Mouse (Mus musculus) myocyte (in vitro differentiated cells): Measurements from ENCODE around the gene Grin2a. TPM values are rescaled to one million over a fixed set of nuclear protein-coding genes. Genes with fewer than 3 reads are reported as not detected.

ENCODE experiments used
- H3K27me3 ChIP-seq: one replicate; pipeline ENCODE4 v1.6.1; 2011; ENCODE audit not compliant: control insufficient read depth, insufficient read depth, insufficient read length
- H3K36me3 ChIP-seq: one replicate; pipeline ENCODE4 v1.6.1; 2011; ENCODE audit not compliant: control insufficient read depth, insufficient read depth
- H3K4me2 ChIP-seq: one replicate; pipeline ENCODE4 v1.6.1; 2011; ENCODE audit warnings: low read depth, control low read depth
- H3K4me3 ChIP-seq: one replicate; pipeline ENCODE4 v1.5.1; 2011; ENCODE audit warnings: mild to moderate bottlenecking, control low read depth, moderate library complexity
- H3K79me2 ChIP-seq: one replicate; pipeline ENCODE4 v1.6.1; 2011; ENCODE audit not compliant: control insufficient read depth, insufficient read depth
- H3ac ChIP-seq: one replicate; pipeline ENCODE4 v1.6.1; 2011; ENCODE audit not compliant: control insufficient read depth, insufficient read length
- CEBPB ChIP-seq: IDR thresholded peaks from 2 replicates; pipeline ENCODE4 v1.6.1; 2011; ENCODE audit warnings: mild to moderate bottlenecking, moderate library complexity; ENCODE audit not compliant: poor library complexity, insufficient read depth, severe bottlenecking
- E2F4 ChIP-seq: IDR thresholded peaks from one replicate; pipeline ENCODE4 v1.6.1; 2011; ENCODE audit warnings: mild to moderate bottlenecking, control low read depth, moderate library complexity; ENCODE audit not compliant: insufficient read depth
- MAX ChIP-seq: IDR thresholded peaks from one replicate; pipeline ENCODE4 v1.6.1; 2011; ENCODE audit warnings: low read depth, mild to moderate bottlenecking, control low read depth
- MYOD1 ChIP-seq, 3 experiments: IDR thresholded peaks; one replicate each; pipeline ENCODE4 v1.6.1; 2011; ENCODE audit warnings: control low read depth in 2 of 3, low read depth in 2 of 3, mild to moderate bottlenecking in 2 of 3, moderate library complexity in 1 of 3; ENCODE audit not compliant: insufficient read length in 2 of 3, control insufficient read depth in 1 of 3
- MYOG ChIP-seq, 3 experiments: IDR thresholded peaks; one replicate each; pipeline ENCODE4 v1.6.1; 2011; ENCODE audit warnings: control low read depth in 2 of 3, low read depth in 2 of 3, mild to moderate bottlenecking in 2 of 3; ENCODE audit not compliant: insufficient read length in 2 of 3, control insufficient read depth in 1 of 3, insufficient read depth in 1 of 3
- POLR2A ChIP-seq: IDR thresholded peaks from one replicate; pipeline ENCODE4 v1.6.1; 2011; ENCODE audit warnings: low read depth, mild to moderate bottlenecking, control low read depth, moderate library complexity; ENCODE audit not compliant: insufficient read length
- POLR2AphosphoS2 ChIP-seq: IDR thresholded peaks from one replicate; pipeline ENCODE4 v1.6.1; 2011; ENCODE audit warnings: low read depth, control low read depth; ENCODE audit not compliant: insufficient read length
- REST ChIP-seq: IDR thresholded peaks from one replicate; pipeline ENCODE4 v1.6.1; 2011; ENCODE audit warnings: mild to moderate bottlenecking, control low read depth, moderate library complexity; ENCODE audit not compliant: insufficient read depth, insufficient read length
- SRF ChIP-seq: IDR thresholded peaks from one replicate; pipeline ENCODE4 v1.6.1; 2011; ENCODE audit warnings: low read depth; ENCODE audit not compliant: control insufficient read depth, insufficient read length
- TCF12 ChIP-seq: IDR thresholded peaks from one replicate; pipeline ENCODE4 v1.6.1; 2011; ENCODE audit warnings: mild to moderate bottlenecking, control low read depth; ENCODE audit not compliant: poor library complexity, insufficient read depth, severe bottlenecking
- TCF3 ChIP-seq: IDR thresholded peaks from one replicate; pipeline ENCODE4 v1.6.1; 2011; ENCODE audit warnings: low read depth, control low read depth; ENCODE audit not compliant: insufficient read length
- USF1 ChIP-seq: IDR thresholded peaks from one replicate; pipeline ENCODE4 v1.6.1; 2011; ENCODE audit warnings: low read depth, mild to moderate bottlenecking, control low read depth, moderate library complexity
- polyA plus RNA-seq: library from polyadenylated mRNA; unstranded; fragments of >200 nt; fragmentation: generic; extraction: Trizol; gene quantifications from one replicate; pipeline ENCODE4 v1.2.1, GENCODE M21; 2012; ENCODE audit warnings: missing spikeins

Grin2a gene
- polyA plus RNA-seq, 1 experiment: 0.01 TPM

DNA sequence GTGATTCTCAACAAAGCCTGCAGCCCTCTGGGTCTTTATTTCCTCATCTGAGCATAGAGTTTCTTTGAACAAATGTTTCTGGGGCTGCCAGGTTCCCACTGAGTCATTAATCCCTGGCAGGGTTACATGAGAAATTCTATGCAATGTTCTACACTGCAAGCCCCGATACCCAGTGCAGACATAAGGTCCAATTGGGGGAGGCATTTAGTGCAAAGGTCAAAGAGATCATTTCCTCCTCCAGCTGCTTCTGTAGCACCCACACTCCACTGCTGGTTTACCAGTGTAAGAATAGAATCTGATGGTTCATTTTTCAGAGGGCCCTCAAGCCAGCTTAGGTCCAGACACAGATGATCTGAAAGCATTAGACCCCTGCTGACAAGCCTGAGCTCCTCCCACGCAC is 14.7 kb downstream of the Grin2a start:
- Histone ChIP-seq H3ac (no peak overlapping the region), H3K79me2 (no peaks in the 10 kb centered on the region), H3K4me2 (peak overlapping the region; percentile 42), H3K27me3 (no peaks in the 10 kb centered on the region), H3K4me3 (no peak overlapping the region), H3K36me3 (no peaks in the 10 kb centered on the region)
- TF ChIP-seq E2F4 (no peak), MYOG (IDR thresholded peaks at IDR 0.05; ENCODE audit: control insufficient read depth in 1 of 3, insufficient read depth in 1 of 3, insufficient read length in 2 of 3, low read depth in 2 of 3) (no peak), POLR2A (no peak), MYOD1 (IDR thresholded peaks at IDR 0.05; ENCODE audit: control insufficient read depth in 1 of 3, insufficient read length in 2 of 3, low read depth in 2 of 3) (peak in 2 of 3 experiments; percentile 40 to 66), CEBPB (no peak), TCF3 (no peak)

DNA sequence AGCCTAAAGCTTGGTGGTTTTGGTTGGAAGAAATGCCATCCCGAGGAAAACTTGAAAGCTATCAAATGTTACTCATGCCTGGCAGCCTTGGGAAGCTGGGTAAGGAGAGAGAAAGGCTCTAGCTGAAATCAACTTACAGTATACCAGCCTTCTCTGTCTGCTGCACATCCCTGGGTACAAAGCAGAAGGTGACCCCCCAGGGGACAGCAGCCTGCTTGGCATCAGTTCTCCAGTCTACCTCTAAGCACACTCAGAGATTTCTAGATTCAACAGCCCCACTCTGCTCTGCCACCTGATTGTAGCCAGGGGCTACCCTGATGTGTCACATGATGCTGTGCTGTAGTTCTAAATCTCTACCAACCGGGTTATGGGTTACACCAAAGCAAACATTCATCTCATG is 17.2 kb downstream of the Grin2a start:
- no peak for TF ChIP-seq POLR2A
- TF ChIP-seq CEBPB: no peak
- TF ChIP-seq MYOD1 (IDR thresholded peaks at IDR 0.05; ENCODE audit: control insufficient read depth in 1 of 3, insufficient read length in 2 of 3, low read depth in 2 of 3): no peak
- no peak for TF ChIP-seq USF1
- TF ChIP-seq E2F4: no peak
- no peak for TF ChIP-seq SRF
- no peak for TF ChIP-seq POLR2AphosphoS2
- no peak for TF ChIP-seq TCF12
- no peak for TF ChIP-seq REST
- TF ChIP-seq MAX: no peak
- no peak for TF ChIP-seq TCF3
- TF ChIP-seq MYOG (IDR thresholded peaks at IDR 0.05; ENCODE audit: control insufficient read depth in 1 of 3, insufficient read depth in 1 of 3, insufficient read length in 2 of 3, low read depth in 2 of 3): no peak
- no peak overlapping the region for H3ac ChIP-seq
- no peak overlapping the region for H3K4me2 ChIP-seq
- no peaks in the 10 kb centered on the region for H3K79me2 ChIP-seq
- no peak overlapping the region for H3K4me3 ChIP-seq
- no peaks in the 10 kb centered on the region for H3K36me3 ChIP-seq
- no peaks in the 10 kb centered on the region for H3K27me3 ChIP-seq

DNA sequence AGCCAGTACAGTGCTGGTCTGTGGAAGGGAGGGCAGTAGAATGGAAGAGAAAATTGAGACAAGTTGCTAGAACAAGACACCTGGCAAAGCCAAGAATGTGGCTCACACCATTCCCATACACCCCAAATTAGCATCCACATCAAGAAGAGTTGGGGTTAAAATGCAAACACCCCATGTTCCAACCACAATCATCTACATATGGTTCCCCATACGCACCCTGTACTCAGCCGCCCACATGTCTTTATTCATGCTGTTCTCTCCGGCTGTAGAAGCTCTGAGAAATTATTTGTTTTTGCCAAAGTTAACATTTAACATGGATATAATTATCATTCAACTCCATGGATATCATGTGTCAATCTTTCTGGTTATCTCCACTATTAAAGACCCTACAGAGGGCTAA is 22.7 kb downstream of the Grin2a start:
- Histone ChIP-seq H3K4me2 (no peak overlapping the region), H3ac (no peak overlapping the region), H3K79me2 (no peaks in the 10 kb centered on the region), H3K27me3 (no peaks in the 10 kb centered on the region), H3K4me3 (no peak overlapping the region), H3K36me3 (no peaks in the 10 kb centered on the region)
- TF ChIP-seq MYOD1 (IDR thresholded peaks at IDR 0.05; ENCODE audit: control insufficient read depth in 1 of 3, insufficient read length in 2 of 3, low read depth in 2 of 3): no peak
- TF ChIP-seq TCF12: no peak
- TF ChIP-seq CEBPB: no peak
- TF ChIP-seq TCF3: no peak
- TF ChIP-seq POLR2AphosphoS2: no peak
- no peak for TF ChIP-seq SRF
- no peak for TF ChIP-seq MAX
- no peak for TF ChIP-seq E2F4
- no peak for TF ChIP-seq MYOG (IDR thresholded peaks at IDR 0.05; ENCODE audit: control insufficient read depth in 1 of 3, insufficient read depth in 1 of 3, insufficient read length in 2 of 3, low read depth in 2 of 3)
- TF ChIP-seq USF1: no peak
- no peak for TF ChIP-seq POLR2A
- TF ChIP-seq REST: no peak

DNA sequence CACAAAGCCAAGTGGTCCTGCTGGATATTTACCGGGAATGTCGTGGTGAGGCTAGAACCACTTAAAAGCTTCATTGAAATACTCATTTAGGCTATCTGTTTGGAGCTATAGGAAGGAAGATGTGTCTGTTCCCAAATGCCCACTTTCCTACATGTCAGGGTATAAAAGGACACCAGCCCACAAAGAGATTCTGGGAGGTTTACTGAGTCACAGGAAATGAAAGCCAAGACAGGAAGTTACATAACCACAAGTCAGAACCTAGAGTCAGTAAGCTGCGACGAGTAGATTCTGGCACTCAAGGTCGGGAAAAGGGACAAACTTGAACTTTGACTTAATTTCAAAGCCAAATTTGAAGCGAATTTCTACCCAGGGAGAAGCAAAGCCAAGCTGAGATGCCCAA is 30.9 kb downstream of the Grin2a start:
- Histone ChIP-seq H3ac (no peak overlapping the region), H3K4me2 (no peak overlapping the region), H3K4me3 (no peak overlapping the region), H3K27me3 (no peaks in the 10 kb centered on the region), H3K36me3 (no peaks in the 10 kb centered on the region), H3K79me2 (no peaks in the 10 kb centered on the region)
- no peak for TF ChIP-seq USF1
- TF ChIP-seq TCF3: no peak
- no peak for TF ChIP-seq TCF12
- TF ChIP-seq REST: no peak
- no peak for TF ChIP-seq POLR2A
- TF ChIP-seq E2F4: no peak
- TF ChIP-seq MAX: no peak
- no peak for TF ChIP-seq MYOG (IDR thresholded peaks at IDR 0.05; ENCODE audit: control insufficient read depth in 1 of 3, insufficient read depth in 1 of 3, insufficient read length in 2 of 3, low read depth in 2 of 3)
- TF ChIP-seq SRF: no peak
- no peak for TF ChIP-seq POLR2AphosphoS2
- no peak for TF ChIP-seq CEBPB
- no peak for TF ChIP-seq MYOD1 (IDR thresholded peaks at IDR 0.05; ENCODE audit: control insufficient read depth in 1 of 3, insufficient read length in 2 of 3, low read depth in 2 of 3)

DNA sequence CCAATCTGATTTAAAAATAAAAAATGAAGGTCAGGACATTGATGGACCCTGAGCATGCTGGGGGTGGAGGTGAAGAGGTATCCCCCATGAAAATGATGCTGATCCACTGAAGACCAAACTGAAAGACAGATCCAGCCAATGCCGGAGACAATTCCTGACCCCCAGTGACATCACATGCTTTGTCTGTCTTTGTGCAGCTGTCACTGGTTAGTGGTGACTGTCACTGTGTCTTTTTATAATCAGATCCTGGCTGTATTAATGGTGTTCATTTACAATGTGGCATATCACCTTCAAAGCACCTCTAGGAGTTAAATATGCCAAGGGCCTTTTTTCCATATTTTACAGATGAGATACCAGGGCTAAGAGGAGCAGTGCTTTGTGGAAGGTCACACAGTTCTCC is 32.9 kb downstream of the Grin2a start:
- Histone ChIP-seq H3K4me2 (no peak overlapping the region), H3K36me3 (no peaks in the 10 kb centered on the region), H3K27me3 (no peaks in the 10 kb centered on the region), H3K79me2 (no peaks in the 10 kb centered on the region), H3K4me3 (no peak overlapping the region), H3ac (no peak overlapping the region)
- TF ChIP-seq MAX (no peak), REST (no peak), POLR2A (no peak), SRF (no peak), TCF3 (no peak), TCF12 (no peak), MYOG (IDR thresholded peaks at IDR 0.05; ENCODE audit: control insufficient read depth in 1 of 3, insufficient read depth in 1 of 3, insufficient read length in 2 of 3, low read depth in 2 of 3) (peak in 1 of 3 experiments; percentile 67), POLR2AphosphoS2 (no peak), CEBPB (no peak), USF1 (no peak), MYOD1 (IDR thresholded peaks at IDR 0.05; ENCODE audit: control insufficient read depth in 1 of 3, insufficient read length in 2 of 3, low read depth in 2 of 3) (peak in 1 of 3 experiments; percentile 84), E2F4 (no peak)
